18 mouse cellular contexts compared by ENCODE assay signal in genomic region chr2:21146486-21146885, GRCm38 (mm10). TPM values are rescaled to one million over a fixed set of nuclear protein-coding genes. Genes with fewer than 3 reads are reported as not detected.
DNase-seq lines count a peak whose midpoint lies in the region; TF ChIP-seq lines count a peak whose summit lies in the region.
"Had no signal": no experiment of that assay in that cellular context is flagged by ENCODE, and none has a peak within 500 bp of the region (broad histone marks: within the 10 kb centered on the region; RNA-seq: fewer than 3 reads in every experiment).

No protein-coding gene starts in this region.

- no peaks in the 10 kb centered on the region for H3K9me3 ChIP-seq in forebrain, embryonic 10.5 days
- H3K9me3 ChIP-seq: embryonic facial prominence, embryonic 13.5 days; kidney, embryonic 15.5 days; midbrain, embryonic 10.5 days had no signal

- no peak overlapping the region for H3K9ac ChIP-seq in heart, adult 2 months (ENCODE audit: low read depth, low read length)
- H3K9ac ChIP-seq: embryonic facial prominence, embryonic 13.5 days; forebrain, postnatal 0 days; kidney, embryonic 15.5 days; liver, embryonic 14.5 days had no signal

- H3K4me1 ChIP-seq in heart, adult 2 months (ENCODE audit: control insufficient read depth, insufficient read depth, low read length) = peaks cover 1% of the 10 kb centered on the region; the same call in 1 of the 2 replicates
- H3K4me1 ChIP-seq in forebrain, embryonic 10.5 days = peaks cover 16% of the 10 kb centered on the region

- no peak for TF ChIP-seq EP300 in heart, adult 2 months (IDR thresholded peaks at IDR 0.05; ENCODE audit: insufficient read depth, low read depth, low read length)

- peak; percentile 32 to 73 for DNase-seq in adrenal gland, adult (ENCODE audit: inconsistent age in 2 of 2, low spot score in 1 of 2)
- DNase-seq in adrenal gland, postnatal 10 days = no peak
- DNase-seq in heart, adult 2 months = no peak
- no peak for DNase-seq in heart, postnatal 25 days (ENCODE audit: low spot score)
- DNase-seq in 3134 (ENCODE audit: extremely low read depth, insufficient read length, low spot score) = peak; percentile 57
- DNase-seq in adipocyte (ENCODE audit: low spot score) = peak; percentile 42
- no peak for DNase-seq in forebrain, embryonic 10.5 days (ENCODE audit: extremely low spot score, low spot score)
- no peak for DNase-seq in left cerebral cortex, adult 9 months (ENCODE audit: low spot score in 2 of 2)
- DNase-seq: cerebellum, adult 11-12 months; cerebellum, postnatal 14 days; forebrain, postnatal 0 days; heart, postnatal 4 days; right cerebral cortex, postnatal 4 days had no signal

- no peak for TF ChIP-seq POLR2A in heart, adult 2 months (IDR thresholded peaks at IDR 0.05; ENCODE audit: insufficient read depth, low read depth, low read length)

- intact Hi-C loops in heart, adult 2 months (cut with DNase I) = no loop called here
- intact Hi-C loops in heart, postnatal 25 days (cut with DNase I) = no loop called here

- peak overlapping the region; percentile 47 for H3K27ac ChIP-seq in heart, adult 2 months
- H3K27ac ChIP-seq in forebrain, embryonic 10.5 days = no peak overlapping the region
- H3K27ac ChIP-seq: embryonic facial prominence, embryonic 13.5 days; kidney, embryonic 15.5 days; liver, embryonic 14.5 days; macrophage; midbrain, embryonic 10.5 days had no signal

- no peaks in the 10 kb centered on the region for H3K79me2 ChIP-seq in heart, adult 2 months (replicated peaks; ENCODE audit: control insufficient read depth, insufficient read depth, low read length)

- H3K27me3 ChIP-seq in heart, adult 2 months (ENCODE audit: control insufficient read depth, insufficient read depth, low read length) = no peaks in the 10 kb centered on the region
- H3K27me3 ChIP-seq in forebrain, embryonic 10.5 days (ENCODE audit: poor library complexity, severe bottlenecking) = peaks cover 13% of the 10 kb centered on the region
- H3K27me3 ChIP-seq: embryonic facial prominence, embryonic 13.5 days; kidney, embryonic 15.5 days had no signal

- no peaks in the 10 kb centered on the region for H3K36me3 ChIP-seq in heart, adult 2 months (ENCODE audit: control insufficient read depth, insufficient read depth, low read length)
- H3K36me3 ChIP-seq in forebrain, embryonic 10.5 days (replicated peaks) = no peaks in the 10 kb centered on the region
- H3K36me3 ChIP-seq: embryonic facial prominence, embryonic 13.5 days; kidney, embryonic 15.5 days; midbrain, embryonic 10.5 days had no signal

- 63% methylated on average over 6 of the region's 6 CpGs for WGBS in heart, adult 2 months
- 90% methylated on average over 6 of the region's 6 CpGs for WGBS in forebrain, embryonic 10.5 days

- no peak for TF ChIP-seq CTCF in heart, adult 2 months (IDR thresholded peaks at IDR 0.05)

- H3K4me3 ChIP-seq in heart, adult 2 months = no peak overlapping the region
- H3K4me3 ChIP-seq in forebrain, embryonic 10.5 days = no peak overlapping the region
- H3K4me3 ChIP-seq: embryonic facial prominence, embryonic 13.5 days; kidney, embryonic 15.5 days; midbrain, embryonic 10.5 days had no signal

RNA-seq across cellular contexts. Expression of gene Enkur, which starts 58.7 kb away (rescaled TPM):
- total RNA-seq in adrenal gland, postnatal 10 days (2021) = 1 to 10 TPM; 1.0 to 1.6 TPM
- 1 to 10 TPM; 1.1 to 1.5 TPM for total RNA-seq in heart, adult 2 months (2021)
- 0.23 and 0.38 TPM in 2 replicates for polyA plus RNA-seq in heart, adult 2 months (2012; rRNA removed)
- total RNA-seq in heart, postnatal 25 days (2021) = 1 to 10 TPM; 1.7 to 2.3 TPM
- polyA plus RNA-seq in forebrain, embryonic 10.5 days (2016; fragmentation: Nextera tagmentation; extraction: Ambion mirVana) = 0.27 and 0.72 TPM in 2 replicates
- polyA plus RNA-seq: macrophage had no signal

RNA-seq across cellular contexts. Expression of gene Thnsl1, which starts 59.0 kb away (rescaled TPM):
- 1 to 10 TPM; 5.7 to 7.6 TPM for total RNA-seq in adrenal gland, postnatal 10 days (2021)
- total RNA-seq in heart, adult 2 months (2021) = 1 to 10 TPM; 6.8 to 7.7 TPM
- 4.4 and 5.8 TPM in 2 replicates for polyA plus RNA-seq in heart, adult 2 months (2012; rRNA removed)
- total RNA-seq in heart, postnatal 25 days (2021) = 1 to 10 TPM; 5.6 to 8.6 TPM
- polyA plus RNA-seq in forebrain, embryonic 10.5 days (2016; fragmentation: Nextera tagmentation; extraction: Ambion mirVana) = 13.5 and 16.4 TPM in 2 replicates

Comparison
In these comparisons a context has a peak if more than half of its experiments do, and no peak if none do; other contexts are left out.
1. DNase-seq: peak in adrenal gland, adult (2 of 2), 3134 (single experiment) and adipocyte (single experiment); none in adrenal gland, postnatal 10 days (single experiment), heart, adult 2 months (0 of 2), heart, postnatal 25 days (single experiment), forebrain, embryonic 10.5 days (single experiment) and left cerebral cortex, adult 9 months (0 of 2).